Mouse (Mus musculus): ENCODE measurements around the gene Bmi1.

Gene Bmi1

DNA sequence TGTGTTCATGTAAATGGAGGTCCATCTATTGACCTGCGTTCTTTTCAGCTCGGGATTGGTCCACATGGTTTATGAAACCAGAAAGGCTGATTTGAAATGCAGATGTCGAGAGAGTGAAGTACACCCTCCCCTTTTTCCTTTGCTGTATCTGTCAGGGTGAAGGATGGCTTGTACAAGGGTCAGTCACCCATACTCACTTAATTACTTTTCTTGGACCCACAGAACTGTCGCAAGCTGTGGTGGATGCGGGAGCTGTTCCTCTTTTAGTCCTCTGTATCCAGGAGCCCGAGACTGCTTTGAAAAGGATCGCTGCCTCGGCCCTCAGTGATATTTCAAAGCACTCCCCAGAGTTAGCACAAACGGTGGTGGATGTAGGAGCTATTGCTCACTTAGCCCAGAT, 54.9 kb downstream of the Bmi1 start:
- no peak for DNase-seq

DNA sequence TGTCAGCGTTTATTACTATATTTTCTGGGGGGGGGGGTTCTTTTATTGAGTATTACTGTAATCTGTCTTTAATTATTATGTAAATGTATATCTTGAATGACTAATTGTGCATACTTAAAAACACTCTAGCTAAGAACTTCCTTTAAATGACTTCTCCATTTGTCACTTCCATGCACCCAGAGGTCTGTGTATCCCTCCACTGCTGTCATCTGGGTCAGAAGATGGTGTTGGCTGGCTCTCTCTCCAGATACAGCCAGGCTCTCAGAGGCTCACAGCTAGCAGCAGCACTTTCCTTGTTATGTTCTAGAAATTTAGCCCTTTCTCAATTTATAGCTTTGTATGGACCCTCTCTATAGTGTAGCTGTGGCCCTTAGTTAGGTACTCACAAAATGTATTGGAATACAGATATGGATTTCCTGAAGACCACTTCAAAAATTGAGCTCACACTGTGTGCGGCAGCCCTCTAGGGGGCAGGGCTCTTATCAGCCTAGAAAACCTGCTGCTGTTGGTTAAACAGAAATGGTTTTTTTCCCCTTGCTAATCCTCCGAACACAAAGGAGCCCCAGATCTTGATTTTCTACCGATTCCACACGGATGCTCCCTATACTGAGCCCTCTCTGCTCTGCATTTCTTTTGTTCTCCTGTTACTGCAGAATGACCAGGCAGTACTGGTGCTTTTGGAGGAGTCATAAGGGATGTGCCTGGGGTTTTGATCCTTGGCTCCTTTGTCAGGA, 57.7 kb downstream of the Bmi1 start:
- no peak for DNase-seq
